7 mouse cellular contexts compared by ENCODE assay signal in genomic region chrX:74248651-74249050, GRCm38 (mm10). TPM values are rescaled to one million over a fixed set of nuclear protein-coding genes. Genes with fewer than 3 reads are reported as not detected.
DNase-seq lines count a peak whose midpoint lies in the region; ATAC-seq and TF ChIP-seq lines count a peak whose summit lies in the region.

No protein-coding gene starts in this region.

- DNase-seq in MN1 (ENCODE audit: low spot score): peak; percentile 68
- peak; percentile 73 for DNase-seq in embryo, embryonic 10 days (ENCODE audit: low spot score)
- DNase-seq in layer of hippocampus, postnatal 14 days (ENCODE audit: low spot score in 2 of 2): peak; percentile 34 to 54
- peak; percentile 42 to 80 for DNase-seq in spleen, postnatal 4 days (ENCODE audit: low spot score in 2 of 2)

- H3K27me3 ChIP-seq in C2C12 (ENCODE audit: control insufficient read depth, insufficient read depth, insufficient read length): no peaks in the 10 kb centered on the region
- H3K27me3 ChIP-seq in heart, embryonic 16.5 days (ENCODE audit: control insufficient read depth, insufficient read depth, low read length): no peaks in the 10 kb centered on the region

- peaks cover 29% of the 10 kb centered on the region for H3K79me3 ChIP-seq in C2C12 (ENCODE audit: low read depth)

- H3K9me3 ChIP-seq in heart, embryonic 16.5 days (replicated peaks; ENCODE audit: control insufficient read depth, low read length): no peaks in the 10 kb centered on the region

- peak overlapping the region; percentile 76 for H3ac ChIP-seq in C2C12 (ENCODE audit: control insufficient read depth, insufficient read length, low read depth)

- no peak for TF ChIP-seq CTCF in C2C12 (IDR thresholded peaks at IDR 0.05; ENCODE audit: control insufficient read depth, insufficient read depth, insufficient read length)

- H3K79me2 ChIP-seq in C2C12 (ENCODE audit: control insufficient read depth, insufficient read depth) (peaks cover 51% of the 10 kb centered on the region), macrophage (ENCODE audit: inconsistent target) (peaks cover 7% of the 10 kb centered on the region)

- peak overlapping the region; percentile 81 for H3K27ac ChIP-seq in heart, embryonic 16.5 days (ENCODE audit: low read length)
- H3K27ac ChIP-seq in macrophage: 0 out of 2 replicates have a peak overlapping the region, but pooled peaks have one; percentile 22

- H3K9ac ChIP-seq in heart, embryonic 16.5 days (ENCODE audit: low read length): peak overlapping the region; percentile 76

- WGBS in heart, embryonic 16.5 days: 5% methylated on average over 3 of the region's 3 CpGs
- 31% methylated on average over 3 of the region's 3 CpGs for WGBS in macrophage (ENCODE audit: missing documents)

- peaks cover 2% of the 10 kb centered on the region; the same call in 1 of the 2 replicates for H3K4me1 ChIP-seq in heart, embryonic 16.5 days (ENCODE audit: control insufficient read depth, insufficient read depth, low read length)

- peak overlapping the region; percentile 68 for H3K4me2 ChIP-seq in heart, embryonic 16.5 days (ENCODE audit: low read depth, low read length)

- ATAC-seq in heart, embryonic 16.5 days (replicated peaks; ENCODE audit: extremely low read depth, insufficient read depth, low FRiP score): no peak

- H3K4me3 ChIP-seq in C2C12 (ENCODE audit: insufficient read depth, poor library complexity, severe bottlenecking) (peak overlapping the region; percentile 39), macrophage (ENCODE audit: inconsistent target) (peak overlapping the region; percentile 31; the same call in 1 of the 2 replicates)
- H3K4me3 ChIP-seq in heart, embryonic 16.5 days (ENCODE audit: low read length): peak overlapping the region; percentile 51

- peaks cover 11% of the 10 kb centered on the region for H3K36me3 ChIP-seq in C2C12 (ENCODE audit: control insufficient read depth, insufficient read depth)
- no peaks in the 10 kb centered on the region for H3K36me3 ChIP-seq in heart, embryonic 16.5 days (ENCODE audit: control insufficient read depth, insufficient read depth)
- no peaks in the 10 kb centered on the region for H3K36me3 ChIP-seq in macrophage (ENCODE audit: inconsistent target)

TF ChIP-seq in C2C12, 6 proteins besides CTCF, POLR2A, EP300 and RAD21:
- TF ChIP-seq FOSL1 (IDR thresholded peaks at IDR 0.05; ENCODE audit: insufficient read depth, low read length, poor library complexity, severe bottlenecking) (no peak), CEBPB (IDR thresholded peaks at IDR 0.05; ENCODE audit: low read depth) (no peak), USF1 (IDR thresholded peaks at IDR 0.05; ENCODE audit: low read depth) (no peak), MYOD1 (IDR thresholded peaks at IDR 0.05; ENCODE audit: control insufficient read depth, insufficient read length, low read depth) (no peak), MAX (IDR thresholded peaks at IDR 0.05) (no peak)

RNA-seq across cellular contexts. Expression of gene Flna, which starts 1.0 kb away (rescaled TPM):
- polyA plus RNA-seq in C2C12 (2012; fragmentation: generic; extraction: Trizol): 1,024 TPM
- 129 and 177 TPM in 2 replicates for polyA plus RNA-seq in heart, embryonic 16.5 days (2015; fragmentation: Nextera tagmentation; extraction: Ambion mirVana)
- 100 to 1,000 TPM; 133 to 154 TPM for total RNA-seq in layer of hippocampus, postnatal 14 days (2021)
- 1,000 to 10,000 TPM in 11 of 26 experiments, 100 to 1,000 TPM in 15; 366 to 2,144 (median 988) TPM for total RNA-seq in macrophage (2018; cell fraction: chromatin; rRNA removed)
- total RNA-seq in macrophage (2018; cell fraction: cytosol; rRNA removed): 100 to 1,000 TPM; 108 to 279 (median 202) TPM
- 100 to 1,000 TPM; 241 to 770 (median 447) TPM for total RNA-seq in macrophage (2018; cell fraction: nucleus; rRNA removed)
- polyA plus RNA-seq in macrophage (2018): 167 to 435 TPM (median 388 TPM) in 3 replicates

RNA-seq across cellular contexts. Expression of gene Emd, which starts 5.8 kb away (rescaled TPM):
- polyA plus RNA-seq in C2C12 (2012; fragmentation: generic; extraction: Trizol) (172 TPM), macrophage (2018) (35.7 to 94.2 TPM (median 47.2 TPM) in 3 replicates)
- polyA plus RNA-seq in heart, embryonic 16.5 days (2015; fragmentation: Nextera tagmentation; extraction: Ambion mirVana): 13.0 and 16.2 TPM in 2 replicates
- total RNA-seq in layer of hippocampus, postnatal 14 days (2021): 10 to 100 TPM; 37.9 to 39.3 TPM
- total RNA-seq in macrophage (2018; cell fraction: chromatin; rRNA removed): 10 to 100 TPM in 25 of 26 experiments, 1 to 10 TPM in 1; 9.1 to 69.1 (median 18.4) TPM
- 10 to 100 TPM; 30.4 to 48.0 (median 40.3) TPM for total RNA-seq in macrophage (2018; cell fraction: cytosol; rRNA removed)
- 10 to 100 TPM; 13.8 to 54.6 (median 22.3) TPM for total RNA-seq in macrophage (2018; cell fraction: nucleus; rRNA removed)

RNA-seq across cellular contexts. Expression of gene Rpl10, which starts 22.0 kb away (rescaled TPM):
- polyA plus RNA-seq in C2C12 (2012; fragmentation: generic; extraction: Trizol) (3,196 TPM), macrophage (2018) (1,104 to 3,117 TPM (median 2,186 TPM) in 3 replicates)
- polyA plus RNA-seq in heart, embryonic 16.5 days (2015; fragmentation: Nextera tagmentation; extraction: Ambion mirVana): 368 and 465 TPM in 2 replicates
- total RNA-seq in layer of hippocampus, postnatal 14 days (2021): 100 to 1,000 TPM; 156 to 173 TPM
- total RNA-seq in macrophage (2018; cell fraction: chromatin; rRNA removed): 100 to 1,000 TPM; 240 to 849 (median 429) TPM
- total RNA-seq in macrophage (2018; cell fraction: cytosol; rRNA removed): 1,000 to 10,000 TPM in 25 of 26 experiments, 100 to 1,000 TPM in 1; 953 to 2,648 (median 1,502) TPM
- total RNA-seq in macrophage (2018; cell fraction: nucleus; rRNA removed): 100 to 1,000 TPM; 320 to 785 (median 447) TPM

RNA-seq across cellular contexts. Expression of gene Taz, which starts 33.1 kb away (rescaled TPM):
- polyA plus RNA-seq in C2C12 (2012; fragmentation: generic; extraction: Trizol) (18.1 TPM), macrophage (2018) (20.9 to 53.4 TPM (median 35.7 TPM) in 3 replicates)
- 77.6 and 87.9 TPM in 2 replicates for polyA plus RNA-seq in heart, embryonic 16.5 days (2015; fragmentation: Nextera tagmentation; extraction: Ambion mirVana)
- 10 to 100 TPM; 47.9 to 67.4 TPM for total RNA-seq in layer of hippocampus, postnatal 14 days (2021)
- total RNA-seq in macrophage (2018; cell fraction: chromatin; rRNA removed): 100 to 1,000 TPM; 104 to 317 (median 236) TPM
- 10 to 100 TPM; 25.9 to 47.8 (median 34.0) TPM for total RNA-seq in macrophage (2018; cell fraction: cytosol; rRNA removed)
- 100 to 1,000 TPM in 17 of 26 experiments, 10 to 100 TPM in 9; 72.1 to 202 (median 116) TPM for total RNA-seq in macrophage (2018; cell fraction: nucleus; rRNA removed)

RNA-seq across cellular contexts. Expression of gene Dnase1l1, which starts 33.5 kb away (rescaled TPM):
- 13.9 TPM for polyA plus RNA-seq in C2C12 (2012; fragmentation: generic; extraction: Trizol)
- 15.7 and 17.3 TPM in 2 replicates for polyA plus RNA-seq in heart, embryonic 16.5 days (2015; fragmentation: Nextera tagmentation; extraction: Ambion mirVana)
- 1 to 10 TPM; 2.0 to 2.2 TPM for total RNA-seq in layer of hippocampus, postnatal 14 days (2021)
- total RNA-seq in macrophage (2018; cell fraction: chromatin; rRNA removed): 100 to 1,000 TPM in 22 of 26 experiments, 10 to 100 TPM in 4; 60.1 to 434 (median 170) TPM
- 100 to 1,000 TPM in 14 of 26 experiments, 10 to 100 TPM in 12; 66.9 to 209 (median 135) TPM for total RNA-seq in macrophage (2018; cell fraction: cytosol; rRNA removed)
- total RNA-seq in macrophage (2018; cell fraction: nucleus; rRNA removed): 100 to 1,000 TPM in 25 of 26 experiments, 10 to 100 TPM in 1; 63.1 to 361 (median 189) TPM
- 142 to 185 TPM (median 160 TPM) in 3 replicates for polyA plus RNA-seq in macrophage (2018)
